Mouse (Mus musculus): Measurements from ENCODE around the gene Tet3.
A peak's percentile ranks its signal among the peaks of the same experiment; 100 is the strongest.

Gene Tet3

GRCm38 (mm10) chr6:83459034-83459644 is at the start of gene Tet3:
Tet3 (minus strand) TSS chr6:83459084.
- DNase-seq (ENCODE audit: low spot score): no peak

GRCm38 (mm10) chr6:83507168-83507546 is 48.3 kb upstream of the Tet3 start:
- no peak for DNase-seq (ENCODE audit: low spot score)

- DNase-seq (ENCODE audit: low spot score): peak; percentile 95
These were observed 47.6 kb upstream of the Tet3 start, which contains the start of gene Dguok for GRCm38 (mm10) chr6:83506258-83507167. Dguok (minus strand) TSS chr6:83506969.

GRCm38 (mm10) chr6:83505554-83505953 is 46.7 kb upstream of the Tet3 start:
- DNase-seq (ENCODE audit: low spot score): no peak

- no peak for DNase-seq (ENCODE audit: low spot score)
These were observed 44.5 kb upstream of the Tet3 start for GRCm38 (mm10) chr6:83503361-83503760.

GRCm38 (mm10) chr6:83502656-83503055 is 43.8 kb upstream of the Tet3 start:
- DNase-seq (ENCODE audit: low spot score): no peak

GRCm38 (mm10) chr6:83501524-83502310 is 42.8 kb upstream of the Tet3 start:
- no peak for DNase-seq (ENCODE audit: low spot score)

GRCm38 (mm10) chr6:83500462-83500861 is 41.6 kb upstream of the Tet3 start:
- no peak for DNase-seq (ENCODE audit: low spot score)

- DNase-seq (ENCODE audit: low spot score): no peak
These were observed 40.2 kb upstream of the Tet3 start for GRCm38 (mm10) chr6:83499078-83499477.

- no peak for DNase-seq (ENCODE audit: low spot score)
These were observed 38.1 kb upstream of the Tet3 start for GRCm38 (mm10) chr6:83496753-83497710.

- DNase-seq (ENCODE audit: low spot score): peak; percentile 53
These were observed 37.3 kb upstream of the Tet3 start for GRCm38 (mm10) chr6:83496009-83496752.

GRCm38 (mm10) chr6:83490622-83491021 is 31.7 kb upstream of the Tet3 start:
- no peak for DNase-seq (ENCODE audit: low spot score)

- DNase-seq (ENCODE audit: low spot score): no peak
These were observed 29.3 kb upstream of the Tet3 start for GRCm38 (mm10) chr6:83488200-83488599.

GRCm38 (mm10) chr6:83487298-83487697 is 28.4 kb upstream of the Tet3 start:
- DNase-seq (ENCODE audit: low spot score): no peak

- DNase-seq (ENCODE audit: low spot score): no peak
These were observed 27.0 kb upstream of the Tet3 start for GRCm38 (mm10) chr6:83485854-83486253.

- DNase-seq (ENCODE audit: low spot score): no peak
These were observed 24.9 kb upstream of the Tet3 start for GRCm38 (mm10) chr6:83483776-83484175.

GRCm38 (mm10) chr6:83482418-83483085 is 23.7 kb upstream of the Tet3 start:
- DNase-seq (ENCODE audit: low spot score): no peak

- DNase-seq (ENCODE audit: low spot score): no peak
These were observed 21.3 kb upstream of the Tet3 start for GRCm38 (mm10) chr6:83480019-83480655.

GRCm38 (mm10) chr6:83479193-83479592 is 20.3 kb upstream of the Tet3 start:
- DNase-seq (ENCODE audit: low spot score): no peak

- DNase-seq (ENCODE audit: low spot score): no peak
These were observed 19.7 kb upstream of the Tet3 start for GRCm38 (mm10) chr6:83478628-83479027.

Measured in ovary, postnatal 36 days (tissue).